Mouse (Mus musculus): ENCODE data around the gene Ankrd12.
"Not testable (repeated sequence)": the region's sequence is repeated elsewhere in the genome, so short reads cannot be mapped to it uniquely, and the experiment has no call there.

Ankrd12 gene

DNA sequence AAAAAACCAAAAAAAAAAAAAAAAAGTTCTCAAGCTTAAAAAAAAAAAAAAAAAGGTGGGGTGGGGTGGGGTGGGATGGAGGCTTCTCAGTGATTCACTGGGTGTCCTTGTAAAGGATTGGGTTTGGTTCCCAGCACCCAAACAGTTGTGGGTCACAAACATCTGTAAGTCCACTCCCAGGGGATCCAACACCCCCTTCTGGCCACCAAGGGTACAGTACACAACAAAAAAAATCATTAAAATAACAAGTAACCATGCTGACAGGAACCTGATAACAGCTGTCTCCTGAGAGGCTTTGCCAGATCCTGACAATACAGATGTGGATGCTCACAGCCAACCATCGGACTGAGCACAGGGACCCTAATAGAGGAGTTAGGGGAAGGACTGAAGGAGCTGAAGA is 7.6 kb upstream of the Ankrd12 start:
- no peak for DNase-seq (ENCODE audit: low read depth, low spot score)

DNA sequence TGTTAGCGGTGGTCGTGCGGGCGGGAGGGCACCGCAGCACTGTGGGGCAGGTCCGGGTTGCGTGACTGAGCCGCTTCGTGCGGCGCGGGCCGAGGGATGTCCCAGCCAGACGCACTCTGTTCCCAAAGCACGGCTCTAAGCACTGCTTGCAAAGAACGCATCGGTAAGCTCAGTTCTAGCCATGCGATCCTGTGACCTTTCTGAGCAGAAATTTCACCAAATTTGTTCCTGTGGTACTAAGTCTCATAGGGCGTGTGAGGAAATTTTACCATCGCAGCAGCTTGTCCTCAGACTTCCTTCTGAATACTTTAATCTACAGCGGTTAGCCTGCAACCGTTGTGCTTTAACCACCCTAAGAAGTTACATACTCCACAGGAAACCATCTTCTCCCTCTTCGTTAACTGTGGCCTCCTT is 555 bp upstream of the Ankrd12 start:
- no peak for DNase-seq (ENCODE audit: low read depth, low spot score)

DNA sequence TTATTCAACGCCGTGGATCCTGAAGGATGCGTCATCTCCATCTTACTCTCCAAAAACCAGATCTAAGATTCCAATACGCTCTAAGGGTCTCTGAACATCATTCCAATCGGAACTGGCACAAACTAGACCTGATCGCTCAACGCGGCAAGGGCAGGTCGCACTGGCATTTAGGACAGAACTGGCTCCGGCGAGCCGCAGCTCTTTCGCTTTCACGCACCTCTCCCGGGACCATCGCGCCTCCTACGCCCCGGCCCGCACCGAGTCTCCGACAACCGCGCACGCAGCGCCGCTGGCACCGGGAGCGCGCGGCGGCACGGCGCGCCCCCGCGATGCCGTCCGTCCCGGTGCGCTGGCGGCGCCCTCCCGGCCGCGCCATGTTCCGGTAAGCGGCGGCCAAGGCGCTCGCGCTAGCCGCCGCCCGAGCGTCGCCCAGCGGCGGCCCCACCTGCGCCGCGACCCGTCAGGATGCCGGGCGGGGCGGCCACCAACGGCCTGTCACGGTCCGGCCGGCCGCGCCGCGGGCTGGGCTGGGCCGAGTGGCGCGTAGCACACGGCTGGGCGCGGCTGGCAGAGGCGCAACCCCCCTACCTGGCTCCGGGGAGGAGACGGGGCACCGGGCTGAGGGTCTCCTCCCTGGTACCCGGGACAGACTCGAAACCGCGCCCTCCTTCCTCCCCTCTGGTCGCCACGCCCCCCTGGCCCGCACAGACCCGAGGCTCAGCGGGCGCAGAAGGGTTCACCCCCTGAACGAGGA is 538 bp downstream of the Ankrd12 start:
- DNase-seq (ENCODE audit: low read depth, low spot score) = peak; percentile 70

DNA sequence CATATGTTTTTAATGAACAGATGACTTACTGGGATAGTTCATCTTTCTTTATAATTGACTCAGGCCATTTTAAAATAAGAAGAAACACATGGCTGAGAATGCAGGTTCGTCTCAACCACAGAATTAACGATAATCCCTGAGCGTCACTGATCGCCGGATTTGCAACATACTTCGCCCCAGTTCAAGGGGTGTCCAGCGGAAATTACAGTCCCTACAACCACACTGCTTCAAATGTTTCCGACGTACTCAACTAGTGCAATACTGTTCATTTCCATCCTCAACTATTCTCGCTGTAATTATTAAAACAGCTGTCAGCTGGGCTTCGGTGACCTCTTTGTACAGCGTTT is 1.1 kb downstream of the Ankrd12 start:
- peak; percentile 58 for DNase-seq (ENCODE audit: low read depth, low spot score)

DNA sequence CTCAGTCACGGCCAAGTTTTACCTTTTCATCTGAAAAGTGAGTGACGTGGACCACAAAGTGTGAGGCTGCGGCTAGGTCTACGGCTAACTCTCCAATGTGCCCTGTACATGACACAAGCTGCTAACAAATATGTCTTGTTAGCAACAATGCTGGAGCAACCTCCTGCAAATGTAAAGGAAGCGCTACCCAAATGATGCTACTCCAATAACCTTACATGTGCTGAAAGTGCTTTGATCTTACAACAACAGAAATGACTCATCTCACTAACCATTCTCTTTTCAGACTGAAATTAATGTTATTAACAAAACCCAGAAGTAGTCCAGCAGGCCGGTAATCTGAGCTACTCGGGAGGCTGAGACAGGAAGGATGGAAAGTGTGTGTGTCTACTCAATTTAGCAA is 2.9 kb downstream of the Ankrd12 start:
- peak; percentile 68 for DNase-seq (ENCODE audit: low read depth, low spot score)

DNA sequence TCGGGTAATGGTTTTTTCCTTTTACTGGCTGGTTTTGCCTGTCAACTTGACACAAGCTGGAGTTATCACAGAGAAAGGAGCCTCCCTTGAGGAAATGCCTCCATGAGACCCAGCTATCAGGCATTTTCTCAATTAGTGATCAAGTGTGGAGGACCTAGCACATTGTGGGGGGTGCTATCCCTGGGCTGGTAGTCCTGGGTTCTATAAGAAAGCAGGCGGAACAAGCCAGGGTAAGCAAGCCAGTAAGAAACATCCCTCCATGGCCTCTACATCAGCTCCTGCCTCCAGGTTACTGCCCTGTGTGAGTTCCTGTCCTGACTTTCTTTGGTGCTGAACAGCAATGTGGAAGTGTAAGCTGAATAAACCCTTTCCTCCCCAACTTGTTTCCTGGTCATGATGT is 7.9 kb downstream of the Ankrd12 start:
- not testable (repeated sequence) for DNase-seq (ENCODE audit: low read depth, low spot score)

DNA sequence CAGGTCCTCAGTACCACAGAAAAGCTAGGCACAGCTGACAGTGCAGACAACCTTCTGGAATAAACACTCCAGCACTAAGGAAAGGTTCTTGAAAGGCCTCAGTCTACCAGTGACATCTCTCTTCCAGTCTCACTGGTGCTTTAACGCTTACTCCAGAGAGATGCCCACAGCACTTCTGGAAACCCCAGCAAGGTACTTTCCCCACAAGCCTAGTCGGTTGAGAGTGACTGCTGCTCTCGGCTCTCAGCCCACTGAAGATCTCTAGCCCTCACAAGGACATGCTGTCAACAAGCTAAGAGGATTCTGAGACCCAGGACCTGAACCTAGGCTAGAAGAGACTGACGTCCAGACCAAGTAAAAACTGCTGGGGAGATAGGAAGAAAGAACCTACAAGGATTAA is 11.8 kb downstream of the Ankrd12 start:
- peak; percentile 58 for DNase-seq (ENCODE audit: low read depth, low spot score)

DNA sequence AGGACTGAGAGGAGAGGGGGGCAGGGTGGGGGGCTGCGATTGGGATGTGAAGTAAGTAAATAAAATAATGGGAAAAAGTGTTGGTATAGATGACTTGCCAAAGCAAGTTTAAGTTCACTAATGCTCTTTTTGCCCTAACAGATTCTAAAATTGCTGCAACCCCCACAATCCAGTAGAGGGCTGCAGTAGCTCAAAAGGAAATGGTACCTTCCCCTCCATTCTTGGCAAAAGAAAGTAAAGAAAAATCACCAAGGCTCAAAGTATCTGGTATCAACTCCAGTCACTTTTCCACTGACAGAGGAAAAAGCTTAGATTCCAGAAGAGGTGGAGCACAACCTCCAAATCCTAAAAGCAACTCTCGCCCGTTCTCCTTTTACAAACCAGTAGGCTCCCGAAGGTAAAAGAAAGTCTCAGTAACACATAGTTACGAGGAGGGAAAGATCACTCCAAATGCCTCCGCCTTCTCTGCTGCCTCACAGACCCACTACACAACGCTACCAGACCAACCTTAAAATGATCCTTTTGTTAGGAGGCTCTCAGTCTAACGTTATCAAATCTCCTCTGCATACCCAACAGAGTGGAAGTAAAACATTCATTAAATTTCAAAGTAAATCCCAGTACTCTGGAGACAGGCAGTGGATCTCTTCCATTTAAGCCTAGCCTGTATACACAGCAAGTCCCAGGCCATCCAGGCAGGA is 15.5 kb downstream of the Ankrd12 start:
- DNase-seq (ENCODE audit: low read depth, low spot score) = peak; percentile 50

DNA sequence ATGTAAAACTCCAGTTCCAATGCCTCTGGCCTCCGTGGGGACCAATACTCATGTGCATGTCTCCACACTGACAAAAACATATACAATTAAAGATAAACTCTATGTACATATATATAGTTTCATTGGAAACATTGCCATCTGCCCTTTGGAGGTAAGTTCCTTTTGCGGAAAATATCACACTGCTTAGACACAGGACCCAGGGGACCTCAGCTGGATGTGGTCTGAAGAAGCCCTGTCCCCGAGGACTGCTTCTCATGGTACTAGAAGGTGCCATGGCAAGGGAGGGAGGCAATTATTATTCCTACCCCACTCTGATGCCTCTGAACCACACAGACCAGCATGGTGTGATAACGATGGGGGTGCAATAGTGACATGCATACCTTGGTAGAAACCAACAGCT is 18.7 kb downstream of the Ankrd12 start:
- DNase-seq (ENCODE audit: low read depth, low spot score) = no peak

DNA sequence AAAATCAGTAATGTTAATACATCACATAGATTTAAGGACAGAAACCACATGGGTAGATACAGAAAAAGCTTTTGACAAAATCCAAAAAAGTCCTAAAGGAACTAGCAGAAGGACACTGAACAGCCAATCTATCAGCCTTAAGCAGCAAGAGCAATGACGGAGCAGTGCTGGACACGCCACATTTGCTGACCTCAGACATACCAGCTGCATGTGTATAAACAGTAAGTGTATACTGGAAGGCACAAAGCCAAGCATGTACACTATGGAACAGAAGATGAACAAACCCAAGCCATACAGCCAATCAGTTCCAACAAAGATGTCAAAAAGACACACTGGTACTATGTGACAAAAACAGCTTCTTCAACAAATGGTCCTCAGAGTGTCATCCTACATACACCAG is 19.7 kb downstream of the Ankrd12 start:
- DNase-seq (ENCODE audit: low read depth, low spot score) = no peak

DNA sequence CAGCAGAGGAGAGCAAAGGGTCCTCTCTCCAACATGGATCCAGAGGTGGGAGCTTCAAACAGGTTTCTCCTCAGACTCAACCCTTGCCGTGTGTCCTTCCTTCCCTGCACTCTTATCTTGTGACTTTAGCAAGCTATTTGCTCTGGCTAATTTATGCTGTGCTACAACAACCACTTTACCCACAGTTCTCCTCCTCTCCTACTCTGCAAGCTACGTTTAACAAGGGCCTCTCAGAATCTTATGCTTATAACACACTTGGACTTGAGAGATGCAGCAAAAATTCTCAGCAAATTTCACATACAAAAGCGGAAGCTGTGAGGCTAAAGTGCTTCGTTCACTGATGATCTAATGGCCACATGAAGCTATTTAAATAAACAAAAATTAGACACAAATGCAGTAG is 23.5 kb downstream of the Ankrd12 start:
- no peak for DNase-seq (ENCODE audit: low read depth, low spot score)

DNA sequence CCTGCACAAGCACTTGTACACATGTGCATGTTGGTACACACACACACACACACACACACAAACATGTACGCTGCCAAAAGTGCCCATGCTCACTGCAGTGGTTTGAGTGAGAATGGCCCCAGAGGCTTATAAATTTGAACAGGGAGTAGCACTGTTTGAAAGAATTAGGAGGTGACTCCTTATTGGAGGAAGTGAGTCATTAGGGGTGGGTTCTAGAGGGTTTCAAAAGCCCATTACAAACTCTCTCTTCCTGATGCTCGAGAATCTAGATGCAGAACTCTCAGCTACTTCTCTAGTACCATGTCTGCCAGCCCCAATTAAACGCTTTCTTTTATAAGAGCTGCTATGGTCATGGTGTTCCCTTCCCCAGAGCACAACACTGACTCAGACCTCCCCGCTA is 28.1 kb downstream of the Ankrd12 start:
- DNase-seq (ENCODE audit: low read depth, low spot score) = no peak

DNA sequence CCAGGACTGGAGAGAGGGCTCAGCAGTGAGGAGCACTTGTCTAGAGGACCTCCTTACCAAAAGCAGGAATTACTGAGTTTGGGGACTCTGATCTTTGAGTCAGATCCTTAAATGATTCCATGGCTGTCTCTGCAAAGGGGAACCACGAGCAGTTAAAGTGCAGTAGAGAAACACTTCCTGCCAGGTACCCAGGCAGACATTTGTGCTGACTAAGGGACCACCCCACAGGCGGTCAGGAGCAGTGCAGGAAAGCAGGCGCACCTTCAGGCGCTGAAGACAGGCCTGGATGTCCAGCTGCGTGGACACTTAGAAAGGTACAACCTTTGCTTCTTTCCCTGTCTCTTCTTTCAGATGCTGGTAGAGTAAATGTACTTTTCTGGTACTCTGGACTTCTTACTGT is 28.7 kb downstream of the Ankrd12 start:
- no peak for DNase-seq (ENCODE audit: low read depth, low spot score)

DNA sequence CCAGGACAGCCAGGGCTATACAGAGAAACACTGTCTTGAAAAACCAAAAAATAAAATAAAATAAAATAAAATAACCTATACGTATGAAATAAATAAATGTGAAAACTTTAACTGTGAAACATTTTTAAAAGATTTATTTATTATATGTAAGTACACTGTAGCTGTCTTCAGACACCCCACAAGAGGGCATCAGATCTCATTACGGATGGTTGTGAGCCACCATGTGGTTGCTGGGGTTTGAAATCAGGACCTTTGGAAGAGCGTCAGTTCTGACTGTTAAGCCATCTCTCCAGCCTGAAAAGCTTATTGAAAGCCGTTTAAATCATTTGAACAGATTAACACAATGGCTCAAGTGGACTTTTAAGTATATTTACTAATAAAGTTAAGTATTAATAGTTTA is 33.2 kb downstream of the Ankrd12 start:
- DNase-seq (ENCODE audit: low read depth, low spot score) = not testable (repeated sequence)

DNA sequence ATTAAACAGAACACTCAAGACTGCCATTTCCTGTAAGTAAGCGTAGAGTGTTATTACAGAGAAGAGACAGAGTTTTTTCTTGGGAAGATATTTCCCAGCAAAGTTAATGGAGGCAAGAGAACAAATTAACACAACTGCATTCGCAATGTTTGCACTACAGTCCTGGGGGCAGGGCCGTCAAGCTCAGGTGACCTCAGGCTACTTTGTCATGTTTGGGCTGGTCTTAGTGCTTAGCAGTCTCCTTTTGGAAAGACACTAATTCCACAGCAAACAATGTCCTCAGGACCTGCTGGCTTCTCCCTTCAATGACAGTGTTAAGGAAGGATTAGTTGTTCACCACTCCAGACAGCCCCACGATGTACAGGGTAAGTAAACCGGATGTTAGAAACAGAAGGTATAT is 35.9 kb downstream of the Ankrd12 start:
- no peak for DNase-seq (ENCODE audit: low read depth, low spot score)

DNA sequence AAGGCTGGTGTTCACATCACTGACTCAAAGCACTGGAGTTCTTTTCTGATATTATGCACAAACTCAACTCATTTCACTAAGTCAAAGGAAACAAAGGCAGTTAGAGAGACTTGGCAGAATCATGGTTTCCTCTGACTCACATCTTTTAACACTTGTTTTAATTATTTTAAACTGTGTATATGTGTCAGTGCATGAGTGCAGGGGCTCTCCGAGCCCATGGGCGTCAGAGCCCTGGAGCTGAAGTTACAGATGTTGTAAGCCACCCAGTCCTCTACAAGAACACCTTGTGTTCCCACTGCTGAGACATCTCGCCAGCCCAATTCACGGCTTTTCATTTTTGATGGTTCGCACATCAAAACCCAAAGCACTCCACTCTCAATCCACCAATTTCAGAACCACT is 43.6 kb downstream of the Ankrd12 start:
- no peak for DNase-seq (ENCODE audit: low read depth, low spot score)

DNA sequence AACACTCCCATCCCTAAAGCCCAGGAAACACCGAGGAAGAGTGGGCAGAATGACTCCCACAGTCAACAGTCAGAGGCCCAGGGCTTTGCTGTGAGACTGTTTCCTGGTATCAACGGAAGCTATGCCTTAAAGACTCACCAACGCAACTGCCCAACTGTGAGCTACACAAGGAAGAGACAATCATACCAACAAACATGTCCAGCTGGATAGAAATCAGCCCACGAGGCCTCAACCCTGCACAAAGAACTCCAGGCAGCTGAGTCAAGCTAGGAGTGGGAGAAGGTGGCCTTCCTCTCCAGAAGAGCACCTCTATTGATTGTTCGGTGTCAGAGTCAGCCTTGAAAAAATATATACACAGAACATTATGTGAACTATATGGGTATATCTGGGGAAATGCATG is 44.9 kb downstream of the Ankrd12 start:
- no peak for DNase-seq (ENCODE audit: low read depth, low spot score)

DNA sequence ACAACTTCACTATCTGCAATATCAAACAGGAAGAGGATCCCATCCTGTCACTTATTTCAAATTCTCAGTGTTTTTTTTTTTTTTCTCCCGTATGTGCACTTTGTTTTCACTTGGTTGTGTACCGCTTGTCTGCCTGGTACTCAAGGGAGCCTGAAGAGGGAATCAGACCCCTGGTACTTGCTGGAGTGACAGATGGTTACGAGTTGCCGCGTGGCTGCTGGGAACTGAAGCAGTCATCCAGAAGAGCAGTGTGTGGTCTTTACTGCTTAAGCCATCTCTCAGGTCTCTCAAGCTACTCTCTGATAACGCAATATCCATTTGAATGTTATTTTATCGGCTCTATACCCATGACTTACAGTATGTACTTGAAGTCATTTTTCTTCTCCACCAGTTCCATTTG is 52.7 kb downstream of the Ankrd12 start:
- DNase-seq (ENCODE audit: low read depth, low spot score) = no peak

DNA sequence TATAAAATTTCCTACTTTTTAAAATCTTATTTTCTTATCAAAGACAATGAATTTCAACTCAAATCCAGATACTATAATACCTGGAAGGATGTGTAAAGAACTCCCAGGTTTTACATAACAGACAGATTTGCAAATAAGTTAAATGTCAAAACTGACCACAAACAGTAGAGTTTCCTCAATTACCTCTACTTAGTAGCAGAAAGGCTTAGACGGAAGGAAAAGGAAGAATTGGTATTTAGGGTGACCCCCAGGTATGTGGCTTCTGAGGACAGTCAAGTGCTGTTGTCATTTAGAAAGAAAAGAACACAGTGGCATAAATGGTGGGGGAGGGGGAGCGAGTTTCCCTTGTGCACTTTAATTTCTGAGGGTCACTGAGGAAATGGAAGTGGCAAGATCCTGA is 65.1 kb downstream of the Ankrd12 start:
- no peak for DNase-seq (ENCODE audit: low read depth, low spot score)

DNA sequence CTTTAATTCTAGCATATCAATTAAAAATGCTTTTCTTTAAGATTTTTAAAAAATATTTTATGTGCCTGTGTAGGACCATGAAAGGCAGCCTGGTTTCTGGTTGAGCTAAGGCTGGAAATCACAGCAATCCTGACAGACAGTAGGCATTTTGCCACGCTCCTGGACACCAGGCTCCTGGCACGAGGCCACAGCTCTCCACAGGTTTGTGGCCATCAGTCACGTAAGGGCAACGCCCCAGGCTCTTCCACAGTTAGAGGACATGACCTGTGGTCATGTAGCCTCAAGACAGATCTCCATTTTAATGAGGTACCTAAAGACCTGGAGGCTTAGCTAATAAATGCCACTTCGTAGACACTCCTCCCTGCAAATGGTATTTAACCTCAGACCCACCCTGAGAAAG is 69.0 kb downstream of the Ankrd12 start:
- DNase-seq (ENCODE audit: low read depth, low spot score) = no peak

DNA sequence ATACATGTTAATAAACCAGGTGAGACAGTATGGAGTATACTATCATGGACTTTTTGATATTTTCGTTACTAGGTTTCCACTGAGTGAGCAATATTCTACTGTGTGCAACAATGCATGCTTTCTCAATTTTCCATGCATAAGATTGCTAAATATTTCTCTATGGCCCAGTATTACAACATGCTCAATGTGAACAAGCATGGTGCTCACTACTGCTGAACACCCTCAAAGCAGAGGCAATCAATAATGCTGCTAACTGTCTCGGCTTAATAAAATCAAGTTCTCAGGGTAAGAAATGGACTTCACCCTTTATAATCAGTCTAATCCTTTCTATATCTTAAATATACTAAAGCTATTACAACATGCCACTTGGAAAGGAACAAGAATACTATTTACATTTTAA is 69.4 kb downstream of the Ankrd12 start:
- no peak for DNase-seq (ENCODE audit: low read depth, low spot score)

DNA sequence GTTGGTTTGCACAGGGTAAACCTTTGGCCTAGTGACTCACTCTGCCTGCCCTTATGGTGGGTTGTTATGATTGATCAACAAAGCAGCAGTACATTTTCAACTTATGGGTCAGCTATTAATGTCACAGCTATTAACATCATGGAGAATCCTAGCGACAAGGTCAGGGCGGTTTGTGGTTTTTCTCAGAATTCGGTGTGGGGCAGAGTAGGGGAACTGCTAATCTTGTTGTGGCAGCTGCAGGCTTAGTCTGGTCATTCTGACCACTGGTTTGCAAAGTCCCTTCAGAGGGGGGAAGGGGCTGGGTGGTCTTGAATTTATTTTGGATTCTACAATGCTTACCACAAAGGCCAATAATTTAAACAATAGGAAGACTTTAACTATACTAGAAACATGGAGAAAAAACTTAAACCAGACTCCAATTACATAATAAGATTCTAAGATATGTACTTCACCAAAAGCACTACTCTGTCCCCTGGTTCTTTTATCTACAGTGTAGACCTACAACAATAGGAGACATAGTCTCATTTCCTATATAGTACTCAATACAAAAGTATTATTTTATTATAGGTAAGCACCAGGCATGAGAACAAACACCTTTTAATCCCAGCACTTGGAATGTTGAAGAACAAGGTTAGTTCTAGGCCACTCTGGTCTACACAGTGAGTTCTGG is 88.6 kb downstream of the Ankrd12 start:
- DNase-seq (ENCODE audit: low read depth, low spot score) = no peak

DNA sequence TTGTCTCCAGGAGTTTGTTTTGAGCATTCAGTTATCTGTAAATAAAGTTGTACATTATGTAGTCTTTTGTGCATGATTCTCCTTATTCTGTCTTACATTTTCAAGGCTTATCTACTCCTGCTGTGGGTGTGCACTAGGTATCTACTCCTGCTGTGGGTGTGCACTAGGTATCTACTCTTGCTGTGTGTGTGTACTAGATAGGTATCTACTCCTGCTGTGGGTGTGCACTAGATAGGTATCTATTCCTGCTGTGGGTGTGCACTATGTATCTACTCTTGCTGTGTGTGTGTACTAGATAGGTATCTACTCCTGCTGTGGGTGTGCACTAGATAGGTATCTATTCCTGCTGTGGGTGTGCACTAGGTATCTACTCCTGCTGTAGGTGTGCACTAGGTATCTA is 100.2 kb downstream of the Ankrd12 start:
- not testable (repeated sequence) for DNase-seq (ENCODE audit: low read depth, low spot score)
